In the genomic region with DNA sequence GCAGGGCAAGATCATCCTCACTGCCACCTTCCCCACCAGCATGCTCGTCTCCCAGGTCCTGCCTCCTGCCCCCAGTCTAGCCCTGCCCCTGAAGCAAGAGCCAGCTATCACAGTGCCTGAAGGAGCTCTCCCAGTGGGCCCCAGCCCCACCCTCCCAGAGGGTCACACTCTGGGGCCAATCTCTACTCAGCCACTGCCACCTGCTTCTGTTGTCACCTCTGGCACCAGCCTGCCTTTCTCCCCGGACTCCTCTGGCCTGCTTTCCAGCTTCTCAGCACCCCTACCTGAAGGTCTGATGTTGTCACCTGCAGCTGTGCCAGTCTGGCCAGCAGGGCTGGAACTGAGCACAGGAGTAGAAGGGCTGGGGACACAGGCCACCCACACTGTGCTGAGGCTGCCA, we compare ENCODE assay signal across 12 mouse cellular contexts. TPM values are rescaled to one million over a fixed set of nuclear protein-coding genes. Genes with fewer than 3 reads are reported as not detected.
DNase-seq lines count a peak whose midpoint lies in the region; ATAC-seq and TF ChIP-seq lines count a peak whose summit lies in the region.
"Had no signal": no experiment of that assay in that cellular context is flagged by ENCODE, and none has a peak within 500 bp of the region (broad histone marks: within the 10 kb centered on the region; RNA-seq: fewer than 3 reads in every experiment).

No protein-coding gene starts in this region.

- peak overlapping the region; percentile 97 for H3K9ac ChIP-seq in heart, embryonic 12.5 days
- 0 out of 2 replicates have a peak overlapping the region, but pooled peaks have one; percentile 7 for H3K9ac ChIP-seq in lung, embryonic 15.5 days
- H3K9ac ChIP-seq in lung, postnatal 0 days (replicated peaks; ENCODE audit: low read depth), result no peak overlapping the region
- no peak overlapping the region; the same call in 1 of the 2 replicates for H3K9ac ChIP-seq in embryonic facial prominence, embryonic 14.5 days (ENCODE audit: low read depth, low read length)
- H3K9ac ChIP-seq in limb, embryonic 13.5 days, result peak overlapping the region; percentile 97; the same call in 1 of the 2 replicates

- no peak for TF ChIP-seq EP300 in lung, postnatal 0 days (IDR thresholded peaks at IDR 0.05)

- intact Hi-C loops in heart, postnatal 36 days (cut with DNase I), result loop anchor here (2.0 kb wide), 1 partner anchor 20 kb away; no protein-coding TSS in a partner anchor

- no peaks in the 10 kb centered on the region for H3K9me3 ChIP-seq in heart, embryonic 12.5 days (replicated peaks)
- no peaks in the 10 kb centered on the region for H3K9me3 ChIP-seq in lung, embryonic 15.5 days
- H3K9me3 ChIP-seq in lung, postnatal 0 days (ENCODE audit: low read length), result no peaks in the 10 kb centered on the region
- no peaks in the 10 kb centered on the region for H3K9me3 ChIP-seq in embryonic facial prominence, embryonic 14.5 days (ENCODE audit: control insufficient read depth, low read length)
- peaks cover under 1% of the 10 kb centered on the region; the same call in 1 of the 2 replicates for H3K9me3 ChIP-seq in limb, embryonic 13.5 days
- H3K9me3 ChIP-seq: midbrain, embryonic 13.5 days had no signal

- H3K4me1 ChIP-seq in heart, embryonic 12.5 days (replicated peaks), result peaks cover 37% of the 10 kb centered on the region
- H3K4me1 ChIP-seq in lung, embryonic 15.5 days, result peaks cover 40% of the 10 kb centered on the region
- H3K4me1 ChIP-seq in lung, postnatal 0 days (ENCODE audit: insufficient read depth, low read depth, low read length), result peaks cover 14% of the 10 kb centered on the region
- H3K4me1 ChIP-seq in embryonic facial prominence, embryonic 14.5 days (ENCODE audit: control insufficient read depth, insufficient read depth, low read length), result peaks cover 21% of the 10 kb centered on the region
- peaks cover 43% of the 10 kb centered on the region for H3K4me1 ChIP-seq in limb, embryonic 13.5 days

- H3K27me3 ChIP-seq in heart, embryonic 12.5 days (replicated peaks), result no peaks in the 10 kb centered on the region
- no peaks in the 10 kb centered on the region for H3K27me3 ChIP-seq in lung, embryonic 15.5 days
- no peaks in the 10 kb centered on the region for H3K27me3 ChIP-seq in lung, postnatal 0 days (replicated peaks; ENCODE audit: insufficient read depth, low read length)
- H3K27me3 ChIP-seq in embryonic facial prominence, embryonic 14.5 days (replicated peaks; ENCODE audit: control insufficient read depth, insufficient read depth, low read length), result no peaks in the 10 kb centered on the region
- no peaks in the 10 kb centered on the region for H3K27me3 ChIP-seq in limb, embryonic 13.5 days

- H3K27ac ChIP-seq in heart, embryonic 12.5 days (ENCODE audit: poor library complexity, severe bottlenecking), result no peak overlapping the region
- no peak overlapping the region; the same call in 1 of the 2 replicates for H3K27ac ChIP-seq in lung, embryonic 15.5 days
- H3K27ac ChIP-seq in lung, postnatal 0 days (ENCODE audit: low read length), result no peak overlapping the region
- H3K27ac ChIP-seq in embryonic facial prominence, embryonic 14.5 days (replicated peaks; ENCODE audit: low read depth, low read length), result no peak overlapping the region
- no peak overlapping the region for H3K27ac ChIP-seq in limb, embryonic 13.5 days
- H3K27ac ChIP-seq: midbrain, embryonic 13.5 days had no signal

- no peak for DNase-seq in heart, postnatal 36 days
- DNase-seq in lung, postnatal 0 days (ENCODE audit: low spot score), result no peak
- no peak for DNase-seq in embryonic facial prominence, embryonic 14.5 days (ENCODE audit: low spot score)
- DNase-seq in embryo, embryonic 9.5 days (ENCODE audit: extremely low spot score), result no peak
- DNase-seq: cerebellum, adult 2 months; layer of hippocampus, adult 9-11 months; thymus, postnatal 36 days had no signal

- H3K4me2 ChIP-seq in heart, embryonic 12.5 days, result peak overlapping the region; percentile 88
- peak overlapping the region; percentile 92; the same call in 1 of the 2 replicates for H3K4me2 ChIP-seq in lung, embryonic 15.5 days
- H3K4me2 ChIP-seq in lung, postnatal 0 days (replicated peaks; ENCODE audit: low read depth, low read length), result no peak overlapping the region
- H3K4me2 ChIP-seq in embryonic facial prominence, embryonic 14.5 days (ENCODE audit: low read depth, low read length), result peak overlapping the region; percentile 91; the same call in 1 of the 2 replicates
- peak overlapping the region; percentile 96 for H3K4me2 ChIP-seq in limb, embryonic 13.5 days (replicated peaks)

- TF ChIP-seq CTCF in lung, postnatal 0 days (IDR thresholded peaks at IDR 0.05), result no peak

- WGBS in heart, embryonic 12.5 days, result 40% methylated on average over 2 of the region's 2 CpGs
- WGBS in lung, embryonic 15.5 days, result 56% methylated on average over 2 of the region's 2 CpGs
- 63% methylated on average over 2 of the region's 2 CpGs for WGBS in lung, postnatal 0 days
- 72% methylated on average over 2 of the region's 2 CpGs for WGBS in embryonic facial prominence, embryonic 14.5 days
- WGBS in limb, embryonic 13.5 days, result 60% methylated on average over 2 of the region's 2 CpGs

- no peak for ATAC-seq in heart, embryonic 12.5 days (ENCODE audit: insufficient number of reproducible peaks, low FRiP score)
- no peak for ATAC-seq in lung, embryonic 15.5 days (ENCODE audit: borderline replicate concordance, extremely low read depth, low FRiP score, low TSS enrichment)
- ATAC-seq in lung, postnatal 0 days, result no peak
- no peak for ATAC-seq in embryonic facial prominence, embryonic 14.5 days (ENCODE audit: low read depth)
- no peak for ATAC-seq in limb, embryonic 13.5 days (ENCODE audit: low FRiP score, low read depth)
- ATAC-seq: midbrain, embryonic 13.5 days had no signal

- peaks cover 15% of the 10 kb centered on the region for H3K36me3 ChIP-seq in heart, embryonic 12.5 days
- peaks cover 10% of the 10 kb centered on the region; the same call in 1 of the 2 replicates for H3K36me3 ChIP-seq in lung, embryonic 15.5 days
- H3K36me3 ChIP-seq in lung, postnatal 0 days (ENCODE audit: insufficient read depth, low read length), result no peaks in the 10 kb centered on the region
- H3K36me3 ChIP-seq in embryonic facial prominence, embryonic 14.5 days (ENCODE audit: control insufficient read depth, insufficient read depth, low read length), result peaks cover 16% of the 10 kb centered on the region; the same call in 1 of the 2 replicates
- peaks cover 29% of the 10 kb centered on the region for H3K36me3 ChIP-seq in limb, embryonic 13.5 days
- H3K36me3 ChIP-seq: midbrain, embryonic 13.5 days had no signal

- H3K4me3 ChIP-seq in heart, embryonic 12.5 days, result no peak overlapping the region
- H3K4me3 ChIP-seq in lung, embryonic 15.5 days, result no peak overlapping the region
- no peak overlapping the region for H3K4me3 ChIP-seq in lung, postnatal 0 days (ENCODE audit: low read depth, low read length)
- no peak overlapping the region for H3K4me3 ChIP-seq in embryonic facial prominence, embryonic 14.5 days (ENCODE audit: low read depth, low read length)
- peak overlapping the region; percentile 14 for H3K4me3 ChIP-seq in limb, embryonic 13.5 days

RNA-seq across cellular contexts. Expression of gene Six5, which starts 2.8 kb away (rescaled TPM):
- polyA plus RNA-seq in heart, embryonic 12.5 days (2016; fragmentation: Nextera tagmentation; extraction: Ambion mirVana), result 7.1 and 7.2 TPM in 2 replicates
- 10 to 100 TPM in 1 of 2 experiments, 1 to 10 TPM in 1; 7.2 to 10.2 TPM for total RNA-seq in heart, postnatal 36 days (2021)
- 9.5 and 9.7 TPM in 2 replicates for polyA plus RNA-seq in lung, embryonic 15.5 days (2015; fragmentation: Nextera tagmentation; extraction: Ambion mirVana)
- polyA plus RNA-seq in lung, postnatal 0 days (2015; fragmentation: Nextera tagmentation; extraction: Ambion mirVana), result 4.2 and 4.7 TPM in 2 replicates
- polyA plus RNA-seq in embryonic facial prominence, embryonic 14.5 days (2014; fragmentation: Nextera tagmentation; extraction: Ambion mirVana), result 13.4 and 16.3 TPM in 2 replicates
- polyA plus RNA-seq in limb, embryonic 13.5 days (2015; fragmentation: Nextera tagmentation; extraction: Ambion mirVana), result 13.4 and 13.9 TPM in 2 replicates

RNA-seq across cellular contexts. Expression of gene Dmpk, which starts 13.6 kb away (rescaled TPM):
- 16.4 and 17.2 TPM in 2 replicates for polyA plus RNA-seq in heart, embryonic 12.5 days (2016; fragmentation: Nextera tagmentation; extraction: Ambion mirVana)
- 100 to 1,000 TPM; 512 to 563 TPM for total RNA-seq in heart, postnatal 36 days (2021)
- 24.2 and 27.1 TPM in 2 replicates for polyA plus RNA-seq in lung, embryonic 15.5 days (2015; fragmentation: Nextera tagmentation; extraction: Ambion mirVana)
- polyA plus RNA-seq in lung, postnatal 0 days (2015; fragmentation: Nextera tagmentation; extraction: Ambion mirVana), result 11.5 and 14.7 TPM in 2 replicates
- polyA plus RNA-seq in embryonic facial prominence, embryonic 14.5 days (2014; fragmentation: Nextera tagmentation; extraction: Ambion mirVana), result 43.3 and 58.2 TPM in 2 replicates
- polyA plus RNA-seq in limb, embryonic 13.5 days (2015; fragmentation: Nextera tagmentation; extraction: Ambion mirVana), result 22.6 and 23.1 TPM in 2 replicates

RNA-seq across cellular contexts. Expression of gene Gm4969, which starts 21.0 kb away (rescaled TPM):
- 2.2 TPM in 2 replicates for polyA plus RNA-seq in heart, embryonic 12.5 days (2016; fragmentation: Nextera tagmentation; extraction: Ambion mirVana)
- total RNA-seq in heart, postnatal 36 days (2021), result not detected
- 1.8 and 1.9 TPM in 2 replicates for polyA plus RNA-seq in lung, embryonic 15.5 days (2015; fragmentation: Nextera tagmentation; extraction: Ambion mirVana)
- polyA plus RNA-seq in lung, postnatal 0 days (2015; fragmentation: Nextera tagmentation; extraction: Ambion mirVana), result 0.20 and 0.23 TPM in 2 replicates
- polyA plus RNA-seq in embryonic facial prominence, embryonic 14.5 days (2014; fragmentation: Nextera tagmentation; extraction: Ambion mirVana), result 1.7 and 2.6 TPM in 2 replicates
- polyA plus RNA-seq in limb, embryonic 13.5 days (2015; fragmentation: Nextera tagmentation; extraction: Ambion mirVana), result 4.2 and 4.3 TPM in 2 replicates
- total RNA-seq: gastrocnemius, adult 18-20 months had no signal

RNA-seq across cellular contexts. Expression of gene Dmwd, which starts 21.2 kb away (rescaled TPM):
- 15.4 and 15.5 TPM in 2 replicates for polyA plus RNA-seq in heart, embryonic 12.5 days (2016; fragmentation: Nextera tagmentation; extraction: Ambion mirVana)
- 10 to 100 TPM; 48.8 to 52.4 TPM for total RNA-seq in heart, postnatal 36 days (2021)
- polyA plus RNA-seq in lung, embryonic 15.5 days (2015; fragmentation: Nextera tagmentation; extraction: Ambion mirVana), result 15.9 and 17.1 TPM in 2 replicates
- polyA plus RNA-seq in lung, postnatal 0 days (2015; fragmentation: Nextera tagmentation; extraction: Ambion mirVana), result 9.7 and 12.0 TPM in 2 replicates
- polyA plus RNA-seq in embryonic facial prominence, embryonic 14.5 days (2014; fragmentation: Nextera tagmentation; extraction: Ambion mirVana), result 20.2 and 22.6 TPM in 2 replicates
- polyA plus RNA-seq in limb, embryonic 13.5 days (2015; fragmentation: Nextera tagmentation; extraction: Ambion mirVana), result 16.8 and 17.4 TPM in 2 replicates

RNA-seq across cellular contexts. Expression of gene Fbxo46, which starts 22.4 kb away (rescaled TPM):
- polyA plus RNA-seq in heart, embryonic 12.5 days (2016; fragmentation: Nextera tagmentation; extraction: Ambion mirVana), result 10.2 and 11.2 TPM in 2 replicates
- total RNA-seq in heart, postnatal 36 days (2021), result 1 to 10 TPM; 4.6 to 5.3 TPM
- 13.6 and 13.8 TPM in 2 replicates for polyA plus RNA-seq in lung, embryonic 15.5 days (2015; fragmentation: Nextera tagmentation; extraction: Ambion mirVana)
- polyA plus RNA-seq in lung, postnatal 0 days (2015; fragmentation: Nextera tagmentation; extraction: Ambion mirVana), result 9.9 and 10.1 TPM in 2 replicates
- polyA plus RNA-seq in embryonic facial prominence, embryonic 14.5 days (2014; fragmentation: Nextera tagmentation; extraction: Ambion mirVana), result 9.1 and 9.2 TPM in 2 replicates
- 16.8 and 19.1 TPM in 2 replicates for polyA plus RNA-seq in limb, embryonic 13.5 days (2015; fragmentation: Nextera tagmentation; extraction: Ambion mirVana)

Comparison
In these comparisons a context has a peak if more than half of its experiments do, and no peak if none do; other contexts are left out.
1. H3K9ac ChIP-seq: peak in heart, embryonic 12.5 days (single experiment), lung, embryonic 15.5 days (single experiment) and limb, embryonic 13.5 days (single experiment); none in lung, postnatal 0 days (single experiment) and embryonic facial prominence, embryonic 14.5 days (single experiment).